ENCODE assay signal across 24 mouse cellular contexts in the genomic region with DNA sequence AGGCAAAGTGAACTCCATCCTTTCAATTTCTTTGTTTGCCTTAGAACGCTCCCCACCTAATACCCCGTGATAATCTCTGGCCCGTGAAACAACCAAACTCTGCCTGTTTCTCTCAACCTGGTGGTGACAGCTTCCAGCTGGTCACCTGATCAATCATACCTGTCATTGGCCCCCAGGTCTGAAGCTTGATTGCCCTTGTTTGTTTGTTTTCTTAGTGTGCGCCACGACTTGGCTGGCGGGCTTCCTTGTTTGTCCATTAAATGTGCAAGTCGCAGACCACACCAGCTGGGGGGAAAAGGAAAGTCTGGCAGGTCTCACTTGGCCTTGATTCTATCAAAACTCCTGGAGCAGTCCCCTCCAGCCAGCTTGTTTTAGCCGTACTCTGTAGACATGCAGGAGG.
DNase-seq lines count a peak whose midpoint lies in the region; ATAC-seq and TF ChIP-seq lines count a peak whose summit lies in the region.
"Had no signal": no experiment of that assay in that cellular context is flagged by ENCODE, and none has a peak within 500 bp of the region (broad histone marks: within the 10 kb centered on the region; RNA-seq: fewer than 3 reads in every experiment).

No protein-coding gene starts in this region.

- no peaks in the 10 kb centered on the region for H3K36me3 ChIP-seq in heart, embryonic 13.5 days
- H3K36me3 ChIP-seq in stomach, embryonic 16.5 days (ENCODE audit: control insufficient read depth, insufficient read depth, low read length), result no peaks in the 10 kb centered on the region
- no peaks in the 10 kb centered on the region for H3K36me3 ChIP-seq in stomach, postnatal 0 days (ENCODE audit: control insufficient read depth, insufficient read depth, low read length)
- H3K36me3 ChIP-seq: G1E; intestine, embryonic 15.5 days; limb, embryonic 13.5 days; liver, embryonic 13.5 days had no signal

- H3K9me3 ChIP-seq in heart, embryonic 13.5 days, result no peaks in the 10 kb centered on the region
- no peaks in the 10 kb centered on the region for H3K9me3 ChIP-seq in stomach, embryonic 16.5 days (replicated peaks; ENCODE audit: control insufficient read depth, low read length)
- H3K9me3 ChIP-seq in stomach, postnatal 0 days (ENCODE audit: control insufficient read depth, low read length), result no peaks in the 10 kb centered on the region
- H3K9me3 ChIP-seq: forebrain, embryonic 13.5 days; G1E; intestine, embryonic 15.5 days; limb, embryonic 13.5 days; liver, embryonic 13.5 days had no signal

- H3K27ac ChIP-seq in heart, embryonic 13.5 days (replicated peaks), result no peak overlapping the region
- no peak overlapping the region for H3K27ac ChIP-seq in stomach, embryonic 16.5 days (ENCODE audit: low read length)
- H3K27ac ChIP-seq in stomach, postnatal 0 days (replicated peaks), result no peak overlapping the region
- H3K27ac ChIP-seq: forebrain, embryonic 13.5 days; intestine, embryonic 15.5 days; layer of hippocampus, adult 2 months; limb, embryonic 13.5 days; liver, embryonic 13.5 days had no signal

- TF ChIP-seq EP300 in stomach, postnatal 0 days (optimal IDR thresholded peaks at IDR 0.05), result no peak

- no peak overlapping the region; the same call in 1 of the 2 replicates for H3K4me3 ChIP-seq in heart, embryonic 13.5 days
- H3K4me3 ChIP-seq in stomach, embryonic 16.5 days (replicated peaks; ENCODE audit: low read length), result no peak overlapping the region
- no peak overlapping the region for H3K4me3 ChIP-seq in stomach, postnatal 0 days (ENCODE audit: low read depth, low read length)
- H3K4me3 ChIP-seq: forebrain, embryonic 13.5 days; intestine, embryonic 15.5 days; layer of hippocampus, adult 2 months; limb, embryonic 13.5 days; liver, embryonic 13.5 days had no signal

- H3K4me1 ChIP-seq in heart, embryonic 13.5 days, result peaks cover 6% of the 10 kb centered on the region
- no peaks in the 10 kb centered on the region for H3K4me1 ChIP-seq in stomach, embryonic 16.5 days (ENCODE audit: control insufficient read depth, insufficient read depth, low read length)
- H3K4me1 ChIP-seq in stomach, postnatal 0 days (replicated peaks; ENCODE audit: control insufficient read depth, insufficient read depth), result no peaks in the 10 kb centered on the region
- H3K4me1 ChIP-seq: intestine, embryonic 15.5 days; limb, embryonic 13.5 days; liver, embryonic 13.5 days had no signal

- no peak overlapping the region for H3K9ac ChIP-seq in heart, embryonic 13.5 days
- H3K9ac ChIP-seq in stomach, embryonic 16.5 days (ENCODE audit: low read length), result no peak overlapping the region
- H3K9ac ChIP-seq in stomach, postnatal 0 days (ENCODE audit: low read length), result no peak overlapping the region
- H3K9ac ChIP-seq: forebrain, embryonic 13.5 days; intestine, embryonic 15.5 days; limb, embryonic 13.5 days; liver, embryonic 13.5 days had no signal

- DNase-seq in heart, adult 9 months (ENCODE audit: low spot score in 2 of 2), result no peak
- no peak for DNase-seq in stomach, postnatal 0 days (ENCODE audit: low spot score)
- DNase-seq in forelimb bud, embryonic 11.5 days (ENCODE audit: low read depth, low spot score), result peak; percentile 86
- no peak for DNase-seq in natural killer cell, adult 2 months (ENCODE audit: low spot score in 2 of 2)
- no peak for DNase-seq in thymus, postnatal 0 days (ENCODE audit: low spot score)
- DNase-seq: B cell, adult 2 months; cerebellum, adult 11 months; cerebellum, postnatal 36 days; kidney, adult 8-10 months; kidney, postnatal 14 days; liver, embryonic 13.5 days; lung, adult 2 months; lung, postnatal 36 days; thymus, postnatal 14 days had no signal

- peak overlapping the region; percentile 28; the same call in 1 of the 2 replicates for H3K4me2 ChIP-seq in heart, embryonic 13.5 days
- 0 out of 2 replicates have a peak overlapping the region, but pooled peaks have one; percentile 5 for H3K4me2 ChIP-seq in stomach, embryonic 16.5 days (ENCODE audit: low read depth, low read length)
- no peak overlapping the region for H3K4me2 ChIP-seq in stomach, postnatal 0 days (replicated peaks; ENCODE audit: low read depth)
- H3K4me2 ChIP-seq: forebrain, embryonic 13.5 days; intestine, embryonic 15.5 days; limb, embryonic 13.5 days; liver, embryonic 13.5 days had no signal

- TF ChIP-seq CTCF in stomach, postnatal 0 days (IDR thresholded peaks at IDR 0.05; ENCODE audit: low read depth), result no peak

- WGBS in heart, embryonic 13.5 days, result 18% methylated on average over 8 of the region's 8 CpGs
- 17% methylated on average over 8 of the region's 8 CpGs for WGBS in stomach, embryonic 16.5 days
- 15% methylated on average over 8 of the region's 8 CpGs for WGBS in stomach, postnatal 0 days

- no peak for ATAC-seq in heart, embryonic 13.5 days (ENCODE audit: extremely low read depth, insufficient number of reproducible peaks, low FRiP score, low TSS enrichment)
- ATAC-seq in stomach, embryonic 16.5 days (ENCODE audit: insufficient read depth, low FRiP score), result no peak
- ATAC-seq in stomach, postnatal 0 days (ENCODE audit: low FRiP score, low TSS enrichment), result no peak
- ATAC-seq: forebrain, embryonic 13.5 days; hindbrain, embryonic 16.5 days; intestine, embryonic 15.5 days; Patski had no signal

- no peaks in the 10 kb centered on the region for H3K27me3 ChIP-seq in heart, embryonic 13.5 days (replicated peaks)
- H3K27me3 ChIP-seq in stomach, embryonic 16.5 days (ENCODE audit: control insufficient read depth, insufficient read depth, low read length), result no peaks in the 10 kb centered on the region
- H3K27me3 ChIP-seq in stomach, postnatal 0 days (ENCODE audit: control insufficient read depth, insufficient read depth, low read length), result no peaks in the 10 kb centered on the region
- H3K27me3 ChIP-seq: CH12.LX; forebrain, embryonic 13.5 days; intestine, embryonic 15.5 days; limb, embryonic 13.5 days; liver, embryonic 13.5 days; Patski had no signal
